Mouse (Mus musculus): ENCODE measurements around the gene Adsl.

- TF ChIP-seq CTCF (IDR thresholded peaks at IDR 0.05) (no peak), POLR2A (IDR thresholded peaks at IDR 0.05; ENCODE audit: insufficient read depth, low read depth, low read length) (no peak), EP300 (IDR thresholded peaks at IDR 0.05; ENCODE audit: insufficient read depth, low read depth, low read length) (no peak)
Measured at GRCm38 (mm10) chr15:80910790-80911531, 37.3 kb upstream of the Adsl start.
